Mouse (Mus musculus): ENCODE results near the gene Krtap28-10. TPM values are rescaled to one million over a fixed set of nuclear protein-coding genes. Genes with fewer than 3 reads are reported as not detected.

Gene Krtap28-10
- polyA plus RNA-seq (2012; rRNA removed) (not detected in 2 replicates), polyA plus RNA-seq (2014; fragmentation: Nextera tagmentation; extraction: Ambion mirVana) (not detected in 2 replicates)

- H3K27ac ChIP-seq (replicated peaks; ENCODE audit: low read depth, low read length) = no peak within 1 kb of the TSS
- H3K4me2 ChIP-seq (replicated peaks; ENCODE audit: low read depth, low read length, severe bottlenecking) = no peak within 1 kb of the TSS
- WGBS = 96% methylated on average over 2 of the region's 2 CpGs
- TF ChIP-seq POLR2A (IDR thresholded peaks at IDR 0.05; ENCODE audit: borderline replicate concordance, extremely low read depth, insufficient read depth, insufficient read length) = no peak
- H3K4me3 ChIP-seq (replicated peaks; ENCODE audit: low read length) = no peak within 1 kb of the TSS
- H3K4me1 ChIP-seq (ENCODE audit: control insufficient read depth, insufficient read depth, low read length) = no peaks in the 10 kb centered on the region; the same call in 1 of the 2 replicates
- no peaks in the 10 kb centered on the region for H3K36me3 ChIP-seq (ENCODE audit: control insufficient read depth, insufficient read depth, low read length)
- H3K27me3 ChIP-seq (ENCODE audit: control insufficient read depth, insufficient read depth, low read length) = no peaks in the 10 kb centered on the region
- no peak within 1 kb of the TSS for H3K9ac ChIP-seq (ENCODE audit: low read depth, low read length, severe bottlenecking)
- H3K9me3 ChIP-seq (ENCODE audit: control insufficient read depth, low read length) = no peaks in the 10 kb centered on the region
- ATAC-seq (ENCODE audit: low FRiP score, low read depth) (no peak), DNase-seq (ENCODE audit: low spot score) (no peak)
Measured at GRCm38 (mm10) chr1:83042380-83042779, at the start of gene Krtap28-10. Gene Krtap28-10 (minus strand): TSS chr1:83042480.

GRCm38 (mm10) chr1:83091268-83091667 lies 49.0 kb upstream of the Krtap28-10 start:
- Histone ChIP-seq H3K4me2 (replicated peaks; ENCODE audit: low read depth, low read length, severe bottlenecking) (no peak overlapping the region), H3K4me1 (ENCODE audit: control insufficient read depth, insufficient read depth, low read length) (no peaks in the 10 kb centered on the region), H3K36me3 (ENCODE audit: control insufficient read depth, insufficient read depth, low read length) (no peaks in the 10 kb centered on the region), H3K9ac (ENCODE audit: low read depth, low read length, severe bottlenecking) (no peak overlapping the region), H3K9me3 (ENCODE audit: control insufficient read depth, low read length) (no peaks in the 10 kb centered on the region), H3K27ac (replicated peaks; ENCODE audit: low read depth, low read length) (no peak overlapping the region), H3K27me3 (ENCODE audit: control insufficient read depth, insufficient read depth, low read length) (no peaks in the 10 kb centered on the region), H3K4me3 (replicated peaks; ENCODE audit: low read length) (no peak overlapping the region)
- no peak for TF ChIP-seq POLR2A (IDR thresholded peaks at IDR 0.05; ENCODE audit: borderline replicate concordance, extremely low read depth, insufficient read depth, insufficient read length)
- no peak for DNase-seq (ENCODE audit: low spot score)
- WGBS = 68% methylated on average over 3 of the region's 3 CpGs
- ATAC-seq (ENCODE audit: low FRiP score, low read depth) = no peak

DNA sequence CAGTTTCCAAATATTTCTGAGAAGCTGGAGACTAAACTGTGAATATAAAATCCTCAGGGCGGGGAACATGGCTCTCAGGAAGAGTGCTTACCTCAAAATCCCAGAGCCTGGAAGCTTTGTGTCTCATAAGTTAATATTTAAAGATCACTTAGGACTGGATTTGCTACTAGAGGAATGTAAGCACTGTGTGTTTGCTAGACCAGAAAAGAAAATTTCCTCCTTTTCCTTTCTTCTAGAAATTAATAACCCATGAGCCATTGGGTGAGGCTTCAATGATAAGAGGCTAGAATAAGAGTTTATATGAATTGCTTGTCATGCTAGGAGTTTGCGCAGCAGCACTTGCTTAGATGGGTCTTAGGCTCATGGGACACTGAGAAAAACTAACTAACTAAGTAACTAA lies 42.5 kb upstream of the Krtap28-10 start:
- Histone ChIP-seq H3K27ac (replicated peaks; ENCODE audit: low read depth, low read length) (no peak overlapping the region), H3K9ac (ENCODE audit: low read depth, low read length, severe bottlenecking) (no peak overlapping the region), H3K36me3 (ENCODE audit: control insufficient read depth, insufficient read depth, low read length) (no peaks in the 10 kb centered on the region), H3K9me3 (ENCODE audit: control insufficient read depth, low read length) (no peaks in the 10 kb centered on the region), H3K27me3 (ENCODE audit: control insufficient read depth, insufficient read depth, low read length) (no peaks in the 10 kb centered on the region), H3K4me1 (ENCODE audit: control insufficient read depth, insufficient read depth, low read length) (no peaks in the 10 kb centered on the region), H3K4me2 (replicated peaks; ENCODE audit: low read depth, low read length, severe bottlenecking) (no peak overlapping the region), H3K4me3 (replicated peaks; ENCODE audit: low read length) (no peak overlapping the region)
- ATAC-seq (ENCODE audit: low FRiP score, low read depth) (no peak), DNase-seq (ENCODE audit: low spot score) (no peak)
- WGBS = 87% methylated on average over 2 of the region's 2 CpGs
- TF ChIP-seq POLR2A (IDR thresholded peaks at IDR 0.05; ENCODE audit: borderline replicate concordance, extremely low read depth, insufficient read depth, insufficient read length) = no peak

DNA sequence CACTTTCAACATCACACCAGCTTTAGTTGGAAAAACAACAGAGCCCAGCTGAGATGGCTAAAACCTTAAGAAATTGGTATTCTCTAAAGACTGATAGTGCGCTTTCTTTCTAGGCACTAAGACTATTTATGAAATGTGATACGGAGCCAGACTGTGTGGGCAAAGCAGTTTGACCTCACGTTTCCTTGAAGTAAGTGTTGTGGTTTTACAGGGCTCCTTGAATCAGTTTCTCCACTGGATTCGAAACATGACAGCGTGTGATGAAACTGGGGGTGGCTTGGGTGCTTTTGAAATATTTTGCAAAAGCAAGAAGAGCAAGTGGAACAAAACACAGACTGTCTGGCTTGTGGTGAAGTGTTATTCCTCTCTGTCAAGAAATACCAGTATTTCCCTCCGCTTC lies 34.7 kb upstream of the Krtap28-10 start:
- H3K36me3 ChIP-seq (ENCODE audit: control insufficient read depth, insufficient read depth, low read length) = no peaks in the 10 kb centered on the region
- no peak for ATAC-seq (ENCODE audit: low FRiP score, low read depth)
- H3K9ac ChIP-seq (ENCODE audit: low read depth, low read length, severe bottlenecking) = no peak overlapping the region
- no peak overlapping the region for H3K4me3 ChIP-seq (replicated peaks; ENCODE audit: low read length)
- H3K4me2 ChIP-seq (replicated peaks; ENCODE audit: low read depth, low read length, severe bottlenecking) = no peak overlapping the region
- no peak overlapping the region for H3K27ac ChIP-seq (replicated peaks; ENCODE audit: low read depth, low read length)
- DNase-seq (ENCODE audit: low spot score) = no peak
- no peaks in the 10 kb centered on the region for H3K9me3 ChIP-seq (ENCODE audit: control insufficient read depth, low read length)
- 72% methylated on average over 6 of the region's 6 CpGs for WGBS
- no peak for TF ChIP-seq POLR2A (IDR thresholded peaks at IDR 0.05; ENCODE audit: borderline replicate concordance, extremely low read depth, insufficient read depth, insufficient read length)
- no peaks in the 10 kb centered on the region for H3K4me1 ChIP-seq (ENCODE audit: control insufficient read depth, insufficient read depth, low read length)
- no peaks in the 10 kb centered on the region for H3K27me3 ChIP-seq (ENCODE audit: control insufficient read depth, insufficient read depth, low read length)

DNA sequence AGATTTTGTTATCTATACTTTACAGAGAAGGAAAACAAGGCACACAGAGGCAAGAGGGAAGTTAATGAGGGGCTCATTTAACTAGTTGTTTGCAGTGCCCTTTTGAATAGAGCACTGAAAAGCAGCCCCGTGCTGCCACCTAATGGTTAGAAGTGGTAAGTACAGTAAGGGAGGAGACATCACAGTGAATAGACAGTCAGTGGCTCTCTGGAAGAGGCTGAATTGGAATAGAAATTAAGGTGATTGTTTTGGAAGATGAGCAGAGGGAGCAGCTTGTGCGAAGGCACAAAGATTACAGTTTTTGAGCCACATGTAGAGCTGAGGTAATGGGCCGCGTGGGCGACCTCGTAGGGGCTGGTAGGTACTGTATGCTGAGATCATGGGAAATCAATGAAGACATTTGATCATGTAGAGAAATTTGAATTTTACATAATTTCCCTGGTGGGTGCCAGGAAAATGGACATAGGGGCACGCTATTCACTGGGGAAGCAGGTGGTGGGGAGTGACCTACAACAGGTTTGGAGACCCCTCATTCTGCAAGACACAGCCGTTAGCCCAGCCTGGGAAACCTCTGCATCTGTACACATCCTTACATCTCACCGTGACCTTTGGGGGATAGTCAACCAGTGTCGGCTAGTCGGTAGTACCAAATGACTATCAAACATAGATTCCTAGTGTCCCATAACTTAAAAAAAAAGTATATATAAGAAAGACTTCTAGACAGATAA lies 34.1 kb upstream of the Krtap28-10 start:
- ATAC-seq (ENCODE audit: low FRiP score, low read depth) (peak; percentile 84; the same call in 1 of the 2 replicates), DNase-seq (ENCODE audit: low spot score) (peak; percentile 76)
- Histone ChIP-seq H3K9ac (ENCODE audit: low read depth, low read length, severe bottlenecking) (0 out of 2 replicates have a peak overlapping the region, but pooled peaks have one; percentile 36), H3K4me1 (ENCODE audit: control insufficient read depth, insufficient read depth, low read length) (no peaks in the 10 kb centered on the region), H3K27me3 (ENCODE audit: control insufficient read depth, insufficient read depth, low read length) (no peaks in the 10 kb centered on the region), H3K36me3 (ENCODE audit: control insufficient read depth, insufficient read depth, low read length) (no peaks in the 10 kb centered on the region), H3K27ac (replicated peaks; ENCODE audit: low read depth, low read length) (no peak overlapping the region), H3K9me3 (ENCODE audit: control insufficient read depth, low read length) (no peaks in the 10 kb centered on the region), H3K4me3 (replicated peaks; ENCODE audit: low read length) (0 out of 2 replicates have a peak overlapping the region, but pooled peaks have one; percentile 13), H3K4me2 (replicated peaks; ENCODE audit: low read depth, low read length, severe bottlenecking) (peak overlapping the region; percentile 42)
- no peak for TF ChIP-seq POLR2A (IDR thresholded peaks at IDR 0.05; ENCODE audit: borderline replicate concordance, extremely low read depth, insufficient read depth, insufficient read length)
- WGBS = 50% methylated on average over 11 of the region's 11 CpGs

Data from limb, embryonic 14.5 days (tissue).